Mouse (Mus musculus) hindbrain, embryonic 11.5 days (tissue): ENCODE measurements around the gene Slc46a3. TPM values are rescaled to one million over a fixed set of nuclear protein-coding genes. Genes with fewer than 3 reads are reported as not detected.

Source experiments
- ATAC-seq: fragments of 200-750 bp; cut with Nextera tagmentation; 2 replicates; pipeline ENCODE4 v1.8.0; 2017; ENCODE audit warnings: mild to moderate bottlenecking, moderate TSS enrichment, moderate library complexity; ENCODE audit not compliant: low FRiP score
- DNase-seq: peaks from one replicate; pipeline ENCODE4 v3.0.0-alpha.2; 2015; ENCODE audit warnings: low spot score
- H3K27ac ChIP-seq: fragments of 300-500 bp; sonication (generic); 2 replicates; pipeline ENCODE4 v1.5.1; 2014; ENCODE audit warnings: mild to moderate bottlenecking, low read depth, low read length
- H3K27me3 ChIP-seq: fragments of 300-500 bp; sonication (generic); 2 replicates; pipeline ENCODE4 v1.6.1; 2014; ENCODE audit warnings: mild to moderate bottlenecking, low read length, moderate library complexity, mixed read lengths; ENCODE audit not compliant: control insufficient read depth, insufficient read depth
- H3K36me3 ChIP-seq: fragments of 300-500 bp; sonication (generic); 2 replicates; pipeline ENCODE4 v1.6.1; 2014; ENCODE audit warnings: mild to moderate bottlenecking, low read length, moderate library complexity, mixed read lengths; ENCODE audit not compliant: control insufficient read depth, insufficient read depth
- H3K4me1 ChIP-seq: fragments of 300-500 bp; sonication (generic); replicated peaks from 2 replicates; pipeline ENCODE4 v1.6.1; 2014; ENCODE audit warnings: low read length, mixed read lengths; ENCODE audit not compliant: control insufficient read depth, insufficient read depth
- H3K4me2 ChIP-seq: fragments of 300-500 bp; sonication (generic); replicated peaks from 2 replicates; pipeline ENCODE4 v1.6.1; 2014; ENCODE audit warnings: mild to moderate bottlenecking, low read depth, low read length
- H3K4me3 ChIP-seq: fragments of 300-500 bp; sonication (generic); 2 replicates; pipeline ENCODE4 v1.5.1; 2014; ENCODE audit warnings: low read depth, low read length
- H3K9ac ChIP-seq: fragments of 300-500 bp; sonication (generic); 2 replicates; pipeline ENCODE4 v1.6.1; 2014; ENCODE audit warnings: low read depth, low read length
- H3K9me3 ChIP-seq: fragments of 300-500 bp; sonication (generic); 2 replicates; pipeline ENCODE4 v1.6.1; 2016; ENCODE audit warnings: low read length; ENCODE audit not compliant: control insufficient read depth
- WGBS: fragments of 180-500 bp; shearing (Covaris S2); extraction: QIAGEN DNeasy Blood & Tissue Kit; methylation state at CpG from one replicate; pipeline ENCODE4 v1.1.7; 2014; 5-methylcytosine and 5-hydroxymethylcytosine counted together
- polyA plus RNA-seq: library from polyadenylated mRNA; unstranded; fragments of >200 nt; fragmentation: Nextera tagmentation; extraction: Ambion mirVana; gene quantifications from 2 replicates; pipeline ENCODE4 v1.2.1, GENCODE M21; 2014

Slc46a3 gene
- polyA plus RNA-seq, 1 experiment from 2014 or later = 3.9 TPM

GRCm38 (mm10) chr5:147839418-147839817 lies 55.2 kb downstream of the Slc46a3 start:
- no peaks in the 10 kb centered on the region for H3K4me1 ChIP-seq
- ATAC-seq (no peak), DNase-seq (no peak)
- H3K9me3 ChIP-seq = no peaks in the 10 kb centered on the region
- no peak overlapping the region for H3K4me2 ChIP-seq
- no peaks in the 10 kb centered on the region for H3K36me3 ChIP-seq
- WGBS = 78% methylated on average over 12 of the region's 12 CpGs
- no peak overlapping the region for H3K9ac ChIP-seq
- H3K4me3 ChIP-seq = no peak overlapping the region
- no peaks in the 10 kb centered on the region for H3K27me3 ChIP-seq
- no peak overlapping the region for H3K27ac ChIP-seq

- no peaks in the 10 kb centered on the region for H3K9me3 ChIP-seq
- H3K4me1 ChIP-seq = no peaks in the 10 kb centered on the region
- no peak for ATAC-seq
- no peaks in the 10 kb centered on the region for H3K36me3 ChIP-seq
- no peak overlapping the region for H3K27ac ChIP-seq
- peak overlapping the region; percentile 7; the same call in 1 of the 2 replicates for H3K4me2 ChIP-seq
- no peaks in the 10 kb centered on the region for H3K27me3 ChIP-seq
- DNase-seq = peak; percentile 39
- no peak overlapping the region for H3K4me3 ChIP-seq
- WGBS = 7% methylated on average over 17 of the region's 17 CpGs
- no peak overlapping the region for H3K9ac ChIP-seq
Observed at GRCm38 (mm10) chr5:147834841-147835500, 59.6 kb downstream of the Slc46a3 start.

- Histone ChIP-seq H3K4me2 (no peak overlapping the region), H3K4me1 (no peaks in the 10 kb centered on the region), H3K4me3 (no peak overlapping the region), H3K36me3 (no peaks in the 10 kb centered on the region), H3K9me3 (no peaks in the 10 kb centered on the region), H3K27ac (no peak overlapping the region), H3K9ac (no peak overlapping the region), H3K27me3 (no peaks in the 10 kb centered on the region)
- WGBS = 44% methylated on average over 14 of the region's 14 CpGs
- DNase-seq (no peak), ATAC-seq (no peak)
Observed at GRCm38 (mm10) chr5:147832842-147833241, 61.8 kb downstream of the Slc46a3 start.

- ATAC-seq = no peak
Observed at GRCm38 (mm10) chr5:147828846-147829245, 65.8 kb downstream of the Slc46a3 start.

More at GRCm38 (mm10) chr5:147828846-147829245, 65.8 kb downstream of the Slc46a3 start:
- DNase-seq = no peak
- no peaks in the 10 kb centered on the region for H3K4me1 ChIP-seq
- no peak overlapping the region for H3K9ac ChIP-seq
- 77% methylated on average over 8 of the region's 8 CpGs for WGBS
- H3K27ac ChIP-seq = no peak overlapping the region
- H3K4me3 ChIP-seq = no peak overlapping the region
- no peaks in the 10 kb centered on the region for H3K36me3 ChIP-seq
- no peaks in the 10 kb centered on the region for H3K27me3 ChIP-seq
- H3K9me3 ChIP-seq = no peaks in the 10 kb centered on the region
- H3K4me2 ChIP-seq = no peak overlapping the region

Other genes with a start within 250 kb of the Slc46a3 start
- 12.3 and 13.5 TPM in 2 replicates for gene Flt1, start 168.8 kb downstream of the Slc46a3 start, polyA plus RNA-seq
- 542 and 546 TPM in 2 replicates for gene Pomp, start 34.4 kb downstream of the Slc46a3 start, polyA plus RNA-seq
- gene Mtus2, start 62.5 kb upstream of the Slc46a3 start, polyA plus RNA-seq = 22.2 and 29.2 TPM in 2 replicates